Comparison of ENCODE assay signal across 20 mouse cellular contexts in genomic region chr7:110698211-110699153, GRCm38 (mm10).
DNase-seq lines count a peak whose midpoint lies in the region; ATAC-seq and TF ChIP-seq lines count a peak whose summit lies in the region.
"Had no signal": no experiment of that assay in that cellular context is flagged by ENCODE, and none has a peak within 500 bp of the region (broad histone marks: within the 10 kb centered on the region; RNA-seq: fewer than 3 reads in every experiment).

No protein-coding gene starts in this region.

- intact Hi-C loops in gastrocnemius, adult 2 months (cut with DNase I): no loop called here

- H3K9ac ChIP-seq in midbrain, embryonic 11.5 days (ENCODE audit: low read length): no peak overlapping the region
- H3K9ac ChIP-seq in midbrain, embryonic 15.5 days: no peak overlapping the region
- H3K9ac ChIP-seq: forebrain, embryonic 15.5 days; liver, embryonic 13.5 days had no signal

- no peak overlapping the region for H3K4me3 ChIP-seq in gastrocnemius, adult 2 months
- no peak overlapping the region for H3K4me3 ChIP-seq in midbrain, embryonic 11.5 days (ENCODE audit: low read depth, low read length)
- H3K4me3 ChIP-seq in midbrain, embryonic 15.5 days: no peak overlapping the region
- H3K4me3 ChIP-seq: embryonic facial prominence, embryonic 10.5 days; erythroblast, embryonic 14.5 days; forebrain, embryonic 15.5 days; liver, embryonic 13.5 days; midbrain, embryonic 10.5 days had no signal

- H3K27ac ChIP-seq in gastrocnemius, adult 2 months: peak overlapping the region; percentile 73
- no peak overlapping the region for H3K27ac ChIP-seq in midbrain, embryonic 11.5 days (ENCODE audit: low read depth, low read length)
- H3K27ac ChIP-seq in midbrain, embryonic 15.5 days: no peak overlapping the region
- H3K27ac ChIP-seq: embryonic facial prominence, embryonic 10.5 days; forebrain, embryonic 15.5 days; liver, embryonic 13.5 days; midbrain, embryonic 10.5 days had no signal

- WGBS in midbrain, embryonic 11.5 days: 90% methylated on average over 17 of the region's 17 CpGs
- WGBS in midbrain, embryonic 15.5 days: 89% methylated on average over 17 of the region's 17 CpGs

- no peak for ATAC-seq in midbrain, embryonic 11.5 days (ENCODE audit: low FRiP score)
- ATAC-seq in midbrain, embryonic 15.5 days (replicated peaks): no peak
- ATAC-seq: forebrain, embryonic 15.5 days; hindbrain, embryonic 16.5 days had no signal

- H3K9me3 ChIP-seq in midbrain, embryonic 11.5 days (ENCODE audit: control insufficient read depth, low read length): no peaks in the 10 kb centered on the region
- H3K9me3 ChIP-seq in midbrain, embryonic 15.5 days: no peaks in the 10 kb centered on the region
- H3K9me3 ChIP-seq: embryonic facial prominence, embryonic 10.5 days; forebrain, embryonic 15.5 days; liver, embryonic 13.5 days; midbrain, embryonic 10.5 days had no signal

- DNase-seq in gastrocnemius, adult 2 months: peak; percentile 61
- no peak for DNase-seq in gastrocnemius, adult 8-10 months (ENCODE audit: low spot score in 2 of 2)
- peak; percentile 64 for DNase-seq in midbrain, embryonic 11.5 days (ENCODE audit: low spot score, missing footprints)
- peak; percentile 78 for DNase-seq in adrenal gland, postnatal 14 days
- peak; percentile 35 for DNase-seq in testis, postnatal 10 days (ENCODE audit: low spot score)
- no peak for DNase-seq in cerebellum, postnatal 4 days (ENCODE audit: low spot score in 2 of 2)
- DNase-seq in spleen, postnatal 10 days (ENCODE audit: low spot score in 2 of 2): no peak
- DNase-seq: cerebellum, postnatal 25 days; gastrocnemius, postnatal 36 days; kidney, adult 8-10 months; kidney, postnatal 4 days; liver, embryonic 13.5 days; lung, postnatal 10 days; thymus, postnatal 14 days had no signal

- no peaks in the 10 kb centered on the region for H3K4me1 ChIP-seq in midbrain, embryonic 11.5 days (ENCODE audit: control insufficient read depth, insufficient read depth, low read length)
- no peaks in the 10 kb centered on the region for H3K4me1 ChIP-seq in midbrain, embryonic 15.5 days
- H3K4me1 ChIP-seq: embryonic facial prominence, embryonic 10.5 days; forebrain, embryonic 15.5 days; liver, embryonic 13.5 days; midbrain, embryonic 10.5 days had no signal

- no peaks in the 10 kb centered on the region for H3K27me3 ChIP-seq in midbrain, embryonic 11.5 days (ENCODE audit: control insufficient read depth, insufficient read depth, low read length)
- no peaks in the 10 kb centered on the region for H3K27me3 ChIP-seq in midbrain, embryonic 15.5 days (replicated peaks)
- H3K27me3 ChIP-seq: forebrain, embryonic 15.5 days; liver, embryonic 13.5 days had no signal

- H3K36me3 ChIP-seq in midbrain, embryonic 11.5 days (ENCODE audit: control insufficient read depth, insufficient read depth, low read length): no peaks in the 10 kb centered on the region
- no peaks in the 10 kb centered on the region for H3K36me3 ChIP-seq in midbrain, embryonic 15.5 days (replicated peaks)
- H3K36me3 ChIP-seq: embryonic facial prominence, embryonic 10.5 days; forebrain, embryonic 15.5 days; liver, embryonic 13.5 days; midbrain, embryonic 10.5 days had no signal

- no peak overlapping the region for H3K4me2 ChIP-seq in midbrain, embryonic 11.5 days
- no peak overlapping the region for H3K4me2 ChIP-seq in midbrain, embryonic 15.5 days
- H3K4me2 ChIP-seq: forebrain, embryonic 15.5 days; liver, embryonic 13.5 days had no signal

- no peak for TF ChIP-seq CTCF in gastrocnemius, adult 2 months (IDR thresholded peaks at IDR 0.05)

Comparison
In these comparisons a context has a peak if more than half of its experiments do, and no peak if none do; other contexts are left out.
1. DNase-seq: peak in gastrocnemius, adult 2 months (single experiment), midbrain, embryonic 11.5 days (single experiment), adrenal gland, postnatal 14 days (single experiment) and testis, postnatal 10 days (single experiment); none in gastrocnemius, adult 8-10 months (0 of 2), cerebellum, postnatal 4 days (0 of 2) and spleen, postnatal 10 days (0 of 2).